Mouse (Mus musculus): ENCODE measurements around the gene 4933415A04Rik. TPM values are rescaled to one million over a fixed set of nuclear protein-coding genes. Genes with fewer than 3 reads are reported as not detected.

The 4933415A04Rik gene
- polyA plus RNA-seq, 1 experiment, result 0.81 TPM

DNA sequence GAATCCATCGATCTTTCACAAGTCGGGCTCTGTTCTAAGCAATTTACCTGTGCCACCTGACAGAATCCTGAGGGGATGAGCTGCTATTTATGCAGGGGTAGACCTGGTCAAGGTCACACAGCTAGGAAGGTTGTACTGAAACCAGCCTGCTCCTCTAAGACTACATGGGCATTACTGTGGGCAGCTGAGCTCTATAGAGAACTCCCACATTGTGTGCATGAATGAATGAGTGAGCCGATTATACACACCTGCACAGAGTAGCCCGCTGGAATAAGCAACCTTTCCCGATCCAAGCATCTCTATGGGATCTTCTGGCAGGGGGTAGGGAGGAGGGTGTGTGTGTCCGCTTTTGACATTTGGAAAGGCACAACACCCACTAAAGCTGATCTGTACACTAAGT, 46.3 kb downstream of the 4933415A04Rik start:
- no peaks in the 10 kb centered on the region for H3K36me3 ChIP-seq (ENCODE audit: control insufficient read depth, insufficient read depth, low read length)
- TF ChIP-seq POLR2A (IDR thresholded peaks at IDR 0.05; ENCODE audit: control insufficient read depth, extremely low read depth, insufficient read depth, low read length, poor library complexity), result no peak
- TF ChIP-seq CTCF (IDR thresholded peaks at IDR 0.05; ENCODE audit: borderline replicate concordance, control insufficient read depth, extremely low read depth, insufficient read depth, low read length, poor library complexity), result no peak
- H3K4me3 ChIP-seq (ENCODE audit: control insufficient read depth, insufficient read depth, low read length), result no peak overlapping the region
- no peak overlapping the region for H3K27ac ChIP-seq (ENCODE audit: control insufficient read depth, insufficient read depth, low read length)
- H3K27me3 ChIP-seq (ENCODE audit: control insufficient read depth, insufficient read depth, low read length), result no peaks in the 10 kb centered on the region
- H3K4me1 ChIP-seq (replicated peaks; ENCODE audit: control insufficient read depth, insufficient read depth, low read length), result no peaks in the 10 kb centered on the region
- DNase-seq, result no peak
- 60% methylated on average over 6 of the region's 6 CpGs for WGBS

- 43% methylated on average over 19 of the region's 19 CpGs for WGBS
- H3K4me1 ChIP-seq (replicated peaks; ENCODE audit: control insufficient read depth, insufficient read depth, low read length), result no peaks in the 10 kb centered on the region
- H3K36me3 ChIP-seq (ENCODE audit: control insufficient read depth, insufficient read depth, low read length), result no peaks in the 10 kb centered on the region
- H3K27ac ChIP-seq (ENCODE audit: control insufficient read depth, insufficient read depth, low read length), result no peak overlapping the region
- no peaks in the 10 kb centered on the region for H3K27me3 ChIP-seq (ENCODE audit: control insufficient read depth, insufficient read depth, low read length)
- TF ChIP-seq POLR2A (IDR thresholded peaks at IDR 0.05; ENCODE audit: control insufficient read depth, extremely low read depth, insufficient read depth, low read length, poor library complexity) (no peak), CTCF (IDR thresholded peaks at IDR 0.05; ENCODE audit: borderline replicate concordance, control insufficient read depth, extremely low read depth, insufficient read depth, low read length, poor library complexity) (no peak)
- no peak for DNase-seq
- H3K4me3 ChIP-seq (ENCODE audit: control insufficient read depth, insufficient read depth, low read length), result no peak overlapping the region
Observed at GRCm38 (mm10) chr11:43633658-43634401, 47.0 kb downstream of the 4933415A04Rik start.

DNA sequence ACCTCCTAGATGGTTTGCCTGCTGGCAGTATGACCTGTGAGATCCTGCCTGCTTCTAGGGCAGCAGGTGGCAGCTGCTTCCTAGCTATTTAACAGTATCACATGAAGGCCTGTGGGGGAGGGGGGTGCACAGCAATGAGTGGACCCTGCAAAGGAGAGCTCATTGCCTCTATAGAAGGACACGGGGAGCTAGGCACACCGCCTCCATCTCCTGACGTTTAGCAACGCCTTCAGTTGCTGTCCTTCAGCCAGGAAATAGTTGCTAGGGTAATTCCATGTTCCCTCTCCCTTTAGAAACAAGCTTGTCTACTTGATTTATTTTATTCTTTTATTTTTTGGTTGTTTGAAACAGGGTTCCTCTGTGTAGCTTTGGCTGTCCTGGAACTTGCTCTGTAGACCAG, 49.9 kb downstream of the 4933415A04Rik start:
- DNase-seq, result no peak
- 77% methylated on average over 4 of the region's 4 CpGs for WGBS
- TF ChIP-seq POLR2A (IDR thresholded peaks at IDR 0.05; ENCODE audit: control insufficient read depth, extremely low read depth, insufficient read depth, low read length, poor library complexity) (no peak), CTCF (IDR thresholded peaks at IDR 0.05; ENCODE audit: borderline replicate concordance, control insufficient read depth, extremely low read depth, insufficient read depth, low read length, poor library complexity) (no peak)
- Histone ChIP-seq H3K27me3 (ENCODE audit: control insufficient read depth, insufficient read depth, low read length) (no peaks in the 10 kb centered on the region), H3K4me3 (ENCODE audit: control insufficient read depth, insufficient read depth, low read length) (no peak overlapping the region), H3K4me1 (replicated peaks; ENCODE audit: control insufficient read depth, insufficient read depth, low read length) (no peaks in the 10 kb centered on the region), H3K27ac (ENCODE audit: control insufficient read depth, insufficient read depth, low read length) (no peak overlapping the region), H3K36me3 (ENCODE audit: control insufficient read depth, insufficient read depth, low read length) (no peaks in the 10 kb centered on the region)

DNA sequence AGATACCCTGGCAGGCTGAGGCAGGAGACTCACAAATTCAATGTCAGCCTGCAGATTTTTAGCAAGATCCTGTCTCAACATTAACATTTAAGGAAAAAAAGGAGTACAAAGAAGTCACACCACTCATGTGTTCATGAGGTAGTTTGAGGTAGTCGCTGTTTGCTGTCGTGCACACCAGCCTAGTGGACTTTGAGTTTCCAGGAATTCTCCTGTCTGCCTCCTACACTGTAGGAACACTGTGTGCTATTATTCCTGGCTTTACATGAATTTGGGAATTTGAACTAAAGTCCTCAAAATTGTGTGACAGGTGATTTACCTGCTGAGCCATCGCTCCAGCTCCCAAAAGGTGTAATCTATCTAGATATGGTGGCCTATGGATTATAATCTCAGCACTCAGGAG, 51.6 kb downstream of the 4933415A04Rik start:
- 97% methylated on average over 3 of the region's 3 CpGs for WGBS
- Histone ChIP-seq H3K36me3 (ENCODE audit: control insufficient read depth, insufficient read depth, low read length) (no peaks in the 10 kb centered on the region), H3K4me1 (replicated peaks; ENCODE audit: control insufficient read depth, insufficient read depth, low read length) (no peaks in the 10 kb centered on the region), H3K27ac (ENCODE audit: control insufficient read depth, insufficient read depth, low read length) (no peak overlapping the region), H3K4me3 (ENCODE audit: control insufficient read depth, insufficient read depth, low read length) (no peak overlapping the region), H3K27me3 (ENCODE audit: control insufficient read depth, insufficient read depth, low read length) (no peaks in the 10 kb centered on the region)
- no peak for DNase-seq
- TF ChIP-seq POLR2A (IDR thresholded peaks at IDR 0.05; ENCODE audit: control insufficient read depth, extremely low read depth, insufficient read depth, low read length, poor library complexity), result no peak
- no peak for TF ChIP-seq CTCF (IDR thresholded peaks at IDR 0.05; ENCODE audit: borderline replicate concordance, control insufficient read depth, extremely low read depth, insufficient read depth, low read length, poor library complexity)

Other genes with a start within 250 kb of the 4933415A04Rik start
- gene Pttg1, start 160.8 kb upstream of the 4933415A04Rik start, polyA plus RNA-seq (2012; rRNA removed), result 28.5 and 38.8 TPM in 2 replicates
- gene Slu7, start 153.3 kb upstream of the 4933415A04Rik start, polyA plus RNA-seq (2012; rRNA removed), result 4.1 and 4.5 TPM in 2 replicates
- gene C1qtnf2, start 112.8 kb upstream of the 4933415A04Rik start, polyA plus RNA-seq (2012; rRNA removed), result 1.5 and 3.0 TPM in 2 replicates
- 9.4 and 10.3 TPM in 2 replicates for gene Ccnjl, start 58.3 kb upstream of the 4933415A04Rik start, polyA plus RNA-seq (2012; rRNA removed)
- 1.4 and 1.6 TPM in 2 replicates for gene Fabp6, start 14.5 kb downstream of the 4933415A04Rik start, polyA plus RNA-seq (2012; rRNA removed)
- 35.0 and 40.9 TPM in 2 replicates for gene Pwwp2a, start 95.0 kb downstream of the 4933415A04Rik start, polyA plus RNA-seq (2012; rRNA removed)
- gene Ttc1, start 161.0 kb downstream of the 4933415A04Rik start, polyA plus RNA-seq (2012; rRNA removed), result 11.6 and 12.1 TPM in 2 replicates

Measured in thymus, adult 2 months (tissue).